Mouse (Mus musculus) erythroid progenitor cell, adult 5-6 weeks (primary cell): Measurements from ENCODE around the gene Ccdc188. TPM values are rescaled to one million over a fixed set of nuclear protein-coding genes. Genes with fewer than 3 reads are reported as not detected.

Experiments
- ATAC-seq: replicated peaks from 2 replicates; pipeline ENCODE4 v1.8.0; 2016; ENCODE audit warnings: moderate number of reproducible peaks, mild to moderate bottlenecking, moderate TSS enrichment, inconsistent platforms; ENCODE audit not compliant: poor library complexity, low FRiP score, severe bottlenecking
- total RNA-seq, 2 experiments: library from RNA; stranded (forward) in 1 of 2; stranded (reverse) in 1 of 2; fragments of 150-400 nt in 1 of 2; fragments of 186-747, 209-891 nt in 1 of 2; gene quantifications; 2 replicates each; pipeline versions ENCODE4 v1.2.3 to v1.2.4; 2015 to 2017; ENCODE audit warnings: low replicate concordance in 2 of 2

The Ccdc188 gene
- total RNA-seq, 2 experiments from 2014 or later = not detected

DNA sequence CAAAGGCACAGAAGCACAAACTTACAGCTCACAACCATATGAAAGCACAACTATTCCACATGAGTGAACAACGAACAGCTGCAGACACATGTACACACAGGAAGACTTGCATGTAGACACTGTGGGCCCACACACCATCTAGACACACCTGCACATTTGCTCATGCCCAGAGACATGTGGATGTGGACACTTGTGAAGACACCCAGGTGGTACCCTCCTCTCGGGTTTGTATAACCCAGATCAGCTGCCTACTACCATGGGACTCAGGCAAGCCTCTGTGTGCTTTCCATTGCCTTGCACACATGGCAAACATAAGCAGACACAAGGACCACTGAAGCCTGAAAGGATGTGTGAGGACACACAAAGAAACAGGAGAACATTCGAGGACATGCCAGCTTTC is 13.4 kb downstream of the Ccdc188 start:
- no peak for ATAC-seq

- no peak for ATAC-seq
Observed at GRCm38 (mm10) chr16:18231451-18231850, 13.8 kb downstream of the Ccdc188 start.

DNA sequence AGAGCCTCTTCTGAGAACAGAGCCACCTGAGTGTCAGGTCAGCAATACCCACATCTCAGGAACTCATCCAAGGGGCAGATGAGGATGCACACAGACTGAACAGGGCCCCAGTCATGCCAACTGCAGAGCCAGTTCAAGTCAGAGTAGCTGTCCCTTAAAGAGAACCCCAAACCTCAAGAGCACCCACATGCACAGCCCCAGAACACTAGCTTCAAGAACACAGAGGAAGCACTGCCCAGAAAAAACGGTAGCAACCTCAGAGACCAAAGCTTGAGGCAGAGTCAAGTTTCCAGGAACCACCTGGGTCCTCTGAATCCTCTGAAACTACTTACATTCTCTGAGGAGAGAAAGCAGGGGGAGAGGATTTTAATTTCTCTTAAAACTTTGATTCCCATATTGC is 15.8 kb downstream of the Ccdc188 start:
- ATAC-seq = no peak

- no peak for ATAC-seq
Observed at GRCm38 (mm10) chr16:18233919-18234670, 16.4 kb downstream of the Ccdc188 start.

- ATAC-seq = no peak
Observed at GRCm38 (mm10) chr16:18234671-18235388, 17.2 kb downstream of the Ccdc188 start, which contains the start of gene Zdhhc8. TSS of gene Zdhhc8 (minus strand) at chr16:18235136.

GRCm38 (mm10) chr16:18235389-18236065 is 17.8 kb downstream of the Ccdc188 start:
- no peak for ATAC-seq

DNA sequence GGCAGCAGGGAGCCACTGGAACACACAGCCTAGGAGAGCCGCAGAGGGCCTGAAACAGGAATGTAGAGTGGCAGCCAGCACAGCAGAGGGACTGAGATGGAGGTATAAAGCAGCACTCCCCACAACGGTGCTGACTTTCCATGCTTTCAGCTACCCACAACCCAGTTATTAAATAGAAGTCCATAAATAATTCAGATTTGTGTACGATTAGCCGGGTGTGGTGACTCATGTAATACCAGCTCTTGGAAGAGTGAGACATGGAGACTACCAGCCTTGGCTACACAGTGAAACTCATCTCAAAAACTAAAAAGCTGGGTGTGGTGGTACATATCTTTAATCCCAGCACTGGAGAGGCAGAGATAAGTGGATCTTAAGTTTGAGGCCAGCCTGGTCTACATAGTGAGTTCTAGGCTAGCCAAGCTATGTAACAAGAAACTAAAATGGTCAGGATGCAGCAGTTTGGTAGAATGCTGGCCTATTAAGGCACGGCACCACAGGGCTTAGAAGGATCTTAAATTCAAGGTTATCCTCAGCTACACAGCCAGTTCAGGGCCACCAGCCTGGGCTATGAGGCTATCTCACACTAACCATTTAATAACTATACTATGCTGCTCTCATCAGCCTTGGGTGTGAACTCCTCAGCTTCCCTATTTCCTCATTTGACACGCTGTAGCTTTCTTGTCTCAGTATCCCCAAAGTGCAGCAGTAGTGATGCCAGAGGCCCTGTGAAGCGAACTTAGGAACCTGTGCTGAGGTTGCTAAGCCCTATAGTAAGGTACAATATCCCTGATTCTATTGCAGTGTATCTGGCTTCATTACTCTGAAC is 19.2 kb downstream of the Ccdc188 start:
- ATAC-seq = no peak

- ATAC-seq = no peak
Observed at GRCm38 (mm10) chr16:18241581-18241980, 23.9 kb downstream of the Ccdc188 start.

GRCm38 (mm10) chr16:18247521-18248399 is 30.1 kb downstream of the Ccdc188 start:
- ATAC-seq = no peak

DNA sequence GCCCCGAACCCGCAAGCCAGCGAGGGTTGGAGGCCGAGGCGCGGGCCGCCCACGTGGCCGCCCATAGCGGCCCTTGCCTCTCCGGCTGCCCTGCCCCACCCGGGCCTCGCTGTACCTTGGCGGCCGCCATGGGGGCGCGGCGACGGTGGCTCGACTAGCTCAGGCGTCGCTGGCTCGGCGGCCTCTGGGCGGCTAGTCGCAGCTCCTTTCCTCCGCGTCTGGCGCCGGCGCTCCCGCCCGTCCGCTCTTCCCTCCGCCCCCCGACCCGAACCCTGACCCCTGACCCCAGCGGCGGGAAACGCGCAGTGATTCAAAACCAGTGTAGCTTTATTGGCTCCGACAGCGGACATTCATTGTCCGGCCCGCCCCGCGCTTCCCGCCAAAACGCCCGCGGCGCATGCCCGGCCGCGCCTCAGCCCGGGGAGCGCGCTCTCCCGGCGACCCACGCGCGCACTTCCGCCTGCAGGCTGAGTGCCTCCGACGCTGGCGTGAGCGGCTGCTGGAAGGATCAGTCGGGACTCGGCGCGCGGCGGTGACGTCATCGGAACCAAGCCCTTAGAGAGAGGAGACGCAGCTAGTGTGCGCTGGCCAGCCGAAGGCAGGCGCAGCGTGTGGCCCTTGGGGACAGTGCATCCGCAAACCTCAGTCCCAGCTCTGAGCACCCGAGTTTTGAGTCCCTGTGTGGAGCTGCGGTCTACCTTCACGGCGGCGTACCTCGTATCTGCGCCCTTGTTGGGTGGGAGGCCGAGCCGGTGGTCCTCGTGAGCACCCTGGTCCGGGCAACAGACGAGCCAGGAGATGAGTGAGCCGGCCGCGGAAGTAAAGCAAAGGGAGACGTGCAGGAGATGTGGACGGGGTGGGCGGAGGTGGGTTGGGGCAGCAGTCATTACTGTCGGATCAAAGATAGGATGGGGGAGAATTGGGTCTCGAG is 31.0 kb downstream of the Ccdc188 start, which contains the start of the genes Trmt2a and Ranbp1:
Gene Trmt2a (plus strand): TSS at position 247 of the 931 bp plus-strand sequence.
Gene Ranbp1 (minus strand): TSS at position 300 of the 931 bp plus-strand sequence.
- ATAC-seq = peak; percentile 91

DNA sequence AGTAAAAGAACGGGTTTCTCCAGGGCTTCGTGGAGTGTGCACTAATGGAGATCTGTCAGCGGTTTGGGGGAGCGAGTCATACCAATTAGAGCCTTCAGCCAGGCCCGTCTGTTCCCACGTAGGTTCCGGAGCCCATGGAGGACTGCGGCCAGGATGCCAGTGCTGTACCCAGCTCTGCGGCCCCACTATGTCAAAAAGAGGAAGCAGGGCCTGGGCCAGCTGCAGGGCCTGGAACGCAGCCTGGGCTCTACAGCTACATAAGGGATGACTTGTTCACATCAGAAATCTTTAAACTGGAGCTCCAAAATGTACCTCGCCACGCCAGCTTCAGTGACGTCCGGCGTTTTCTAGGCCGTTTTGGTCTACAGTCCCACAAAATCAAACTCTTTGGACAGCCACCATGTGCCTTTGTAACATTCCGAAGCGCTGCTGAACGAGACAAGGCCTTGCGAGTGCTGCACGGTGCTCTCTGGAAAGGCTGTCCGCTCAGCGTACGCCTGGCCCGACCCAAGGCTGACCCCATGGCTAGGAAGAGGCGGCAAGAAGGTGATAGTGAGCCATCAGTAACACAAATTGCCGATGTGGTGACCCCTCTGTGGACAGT is 31.8 kb downstream of the Ccdc188 start:
- 0 out of 2 replicates have a peak, but pooled peaks have one; percentile 27 for ATAC-seq

DNA sequence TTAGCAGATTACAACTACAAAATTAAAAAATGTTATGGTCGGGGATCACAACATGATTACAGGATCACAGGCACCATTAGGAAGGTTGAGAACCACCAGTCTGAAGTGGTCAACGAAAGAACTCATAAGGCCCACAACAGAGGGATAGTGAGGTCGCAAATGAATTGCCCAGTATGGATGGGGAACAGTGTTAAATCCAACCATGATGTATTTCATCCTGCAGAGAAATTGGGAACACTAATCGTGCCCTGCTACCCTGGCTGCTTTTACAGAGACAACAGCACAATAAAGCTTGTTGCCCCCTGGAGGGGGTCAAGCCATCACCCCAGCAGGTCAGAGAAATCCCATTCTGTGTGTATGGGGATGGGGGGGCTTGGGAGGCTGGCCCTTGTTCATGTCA is 32.6 kb downstream of the Ccdc188 start:
- no peak for ATAC-seq

DNA sequence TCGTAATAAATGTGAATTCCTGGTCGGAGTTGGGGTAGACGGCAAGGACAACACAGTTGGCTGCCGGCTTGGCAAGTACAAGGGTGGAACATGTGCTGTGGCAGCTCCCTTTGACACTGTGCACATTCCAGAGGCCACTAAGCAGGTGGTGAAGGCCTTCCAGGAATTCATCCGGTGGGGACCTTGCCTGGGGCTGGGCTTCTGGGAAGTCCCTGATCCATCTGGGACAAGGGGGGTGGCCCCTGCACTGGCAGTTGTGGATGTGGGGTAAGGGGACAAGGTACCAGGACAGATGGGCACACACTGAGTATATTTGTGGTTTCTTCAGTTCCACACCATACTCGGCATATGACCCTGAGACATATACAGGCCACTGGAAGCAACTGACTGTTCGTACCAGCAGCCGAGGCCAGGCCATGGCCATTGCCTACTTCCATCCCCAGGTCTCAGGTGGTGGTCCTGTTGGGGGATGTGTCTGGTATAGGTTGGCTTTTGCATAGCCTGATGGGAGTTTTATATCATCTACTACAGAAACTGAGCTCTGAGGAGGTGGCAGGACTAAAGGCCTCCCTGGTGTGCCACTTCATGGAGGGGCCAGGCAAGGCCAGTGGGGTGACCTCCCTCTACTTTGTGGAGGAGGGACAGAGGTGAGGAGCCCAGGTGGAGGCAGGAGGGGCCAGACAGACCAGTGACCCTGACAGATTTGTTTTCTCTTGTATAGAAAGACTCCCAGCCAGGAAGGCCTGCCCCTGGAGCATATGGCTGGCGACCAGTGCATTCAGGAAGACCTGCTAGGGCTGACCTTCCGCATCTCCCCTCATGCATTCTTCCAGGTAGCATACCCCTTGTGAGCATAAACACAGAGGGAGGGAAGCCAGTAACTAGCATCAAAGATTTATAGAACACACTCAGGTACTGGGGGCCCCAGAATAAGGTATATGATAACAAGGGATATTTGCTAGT is 33.4 kb downstream of the Ccdc188 start:
- no peak for ATAC-seq

GRCm38 (mm10) chr16:18252736-18253135 is 35.1 kb downstream of the Ccdc188 start:
- ATAC-seq = no peak

GRCm38 (mm10) chr16:18253866-18254265 is 36.2 kb downstream of the Ccdc188 start:
- ATAC-seq = no peak

DNA sequence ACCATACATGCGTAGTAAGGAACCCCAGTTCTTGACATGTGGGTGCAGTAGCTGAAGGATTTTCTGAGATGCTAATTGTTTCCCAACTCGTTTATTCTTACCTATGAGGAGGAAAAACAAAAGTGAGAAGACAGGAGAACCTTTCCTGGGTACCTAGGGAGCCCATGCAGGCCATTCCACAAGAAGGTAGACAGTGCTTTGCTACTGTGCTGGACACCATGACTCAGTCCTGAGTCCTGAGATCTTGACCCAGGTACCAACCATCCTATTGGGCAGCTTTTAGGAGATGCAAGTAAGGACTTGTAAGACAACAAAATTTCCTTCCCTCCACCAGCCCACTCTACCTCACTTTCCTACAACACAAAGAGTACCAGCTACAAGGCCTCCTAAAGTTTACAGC is 40.5 kb downstream of the Ccdc188 start, which contains the start of gene Gm49776:
Gene Gm49776 (minus strand): TSS at position 101 of the 400 bp plus-strand sequence.
- no peak for ATAC-seq
